ENCODE assay signal across 8 mouse cellular contexts in genomic region chr5:146424711-146425326, GRCm38 (mm10). TPM values are rescaled to one million over a fixed set of nuclear protein-coding genes. Genes with fewer than 3 reads are reported as not detected.
DNase-seq lines count a peak whose midpoint lies in the region; ATAC-seq lines count a peak whose summit lies in the region.
"Had no signal": no experiment of that assay in that cellular context is flagged by ENCODE, and none has a peak within 500 bp of the region (broad histone marks: within the 10 kb centered on the region; RNA-seq: fewer than 3 reads in every experiment).

No protein-coding gene starts in this region.

- H3K4me3 ChIP-seq in midbrain, embryonic 11.5 days (ENCODE audit: low read depth, low read length) = no peak overlapping the region
- H3K4me3 ChIP-seq in midbrain, embryonic 10.5 days = no peak overlapping the region
- H3K4me3 ChIP-seq in heart, embryonic 12.5 days = no peak overlapping the region
- no peak overlapping the region for H3K4me3 ChIP-seq in kidney, embryonic 16.5 days (ENCODE audit: low read length)
- H3K4me3 ChIP-seq: limb, embryonic 12.5 days had no signal

- no peak overlapping the region for H3K27ac ChIP-seq in midbrain, embryonic 11.5 days (ENCODE audit: low read depth, low read length)
- no peak overlapping the region for H3K27ac ChIP-seq in midbrain, embryonic 10.5 days (replicated peaks)
- H3K27ac ChIP-seq in heart, embryonic 12.5 days (ENCODE audit: poor library complexity, severe bottlenecking) = no peak overlapping the region
- no peak overlapping the region for H3K27ac ChIP-seq in kidney, embryonic 16.5 days (ENCODE audit: low read length)
- H3K27ac ChIP-seq: limb, embryonic 12.5 days had no signal

- WGBS in midbrain, embryonic 11.5 days = 86% methylated on average over 8 of the region's 8 CpGs
- 91% methylated on average over 8 of the region's 8 CpGs for whole genome bisulfite sequencing in midbrain, embryonic 10.5 days
- WGBS in heart, embryonic 12.5 days = 19% methylated on average over 8 of the region's 8 CpGs
- WGBS in kidney, embryonic 16.5 days = 73% methylated on average over 8 of the region's 8 CpGs

- no peaks in the 10 kb centered on the region for H3K9me3 ChIP-seq in midbrain, embryonic 11.5 days (ENCODE audit: control insufficient read depth, low read length)
- H3K9me3 ChIP-seq in midbrain, embryonic 10.5 days (replicated peaks) = no peaks in the 10 kb centered on the region
- no peaks in the 10 kb centered on the region for H3K9me3 ChIP-seq in heart, embryonic 12.5 days (replicated peaks)
- H3K9me3 ChIP-seq in kidney, embryonic 16.5 days (ENCODE audit: low read length) = no peaks in the 10 kb centered on the region
- H3K9me3 ChIP-seq: limb, embryonic 12.5 days had no signal

- H3K4me2 ChIP-seq in midbrain, embryonic 11.5 days = no peak overlapping the region
- H3K4me2 ChIP-seq in heart, embryonic 12.5 days = no peak overlapping the region
- no peak overlapping the region for H3K4me2 ChIP-seq in kidney, embryonic 16.5 days (replicated peaks; ENCODE audit: low read depth, low read length)
- H3K4me2 ChIP-seq: limb, embryonic 12.5 days had no signal

- no peak overlapping the region for H3K9ac ChIP-seq in midbrain, embryonic 11.5 days (ENCODE audit: low read length)
- no peak overlapping the region for H3K9ac ChIP-seq in heart, embryonic 12.5 days
- no peak overlapping the region for H3K9ac ChIP-seq in kidney, embryonic 16.5 days (replicated peaks; ENCODE audit: low read length)
- H3K9ac ChIP-seq: limb, embryonic 12.5 days had no signal

- no peak for ATAC-seq in midbrain, embryonic 11.5 days (ENCODE audit: low FRiP score)
- peak; percentile 78 for ATAC-seq in heart, embryonic 12.5 days (ENCODE audit: insufficient number of reproducible peaks, low FRiP score)
- ATAC-seq in kidney, embryonic 16.5 days (ENCODE audit: low FRiP score, low TSS enrichment) = no peak

- DNase-seq in midbrain, embryonic 11.5 days (ENCODE audit: low spot score, missing footprints) = peak; percentile 59
- no peak for DNase-seq in midbrain, embryonic 10.5 days (ENCODE audit: low spot score)
- DNase-seq in left cerebral cortex, adult 11 months (ENCODE audit: low spot score) = peak; percentile 46
- DNase-seq in right cerebral cortex, postnatal 14 days = peak; percentile 49
- no peak for DNase-seq in urinary bladder, adult 18-20 months (ENCODE audit: low spot score in 2 of 2)

- H3K4me1 ChIP-seq in midbrain, embryonic 11.5 days (ENCODE audit: control insufficient read depth, insufficient read depth, low read length) = no peaks in the 10 kb centered on the region
- H3K4me1 ChIP-seq in midbrain, embryonic 10.5 days = no peaks in the 10 kb centered on the region
- H3K4me1 ChIP-seq in heart, embryonic 12.5 days (replicated peaks) = peaks cover 16% of the 10 kb centered on the region
- no peaks in the 10 kb centered on the region for H3K4me1 ChIP-seq in kidney, embryonic 16.5 days (ENCODE audit: insufficient read depth, low read length)
- H3K4me1 ChIP-seq: limb, embryonic 12.5 days had no signal

- no peaks in the 10 kb centered on the region for H3K36me3 ChIP-seq in midbrain, embryonic 11.5 days (ENCODE audit: control insufficient read depth, insufficient read depth, low read length)
- H3K36me3 ChIP-seq in midbrain, embryonic 10.5 days = peaks cover 32% of the 10 kb centered on the region
- no peaks in the 10 kb centered on the region for H3K36me3 ChIP-seq in heart, embryonic 12.5 days
- no peaks in the 10 kb centered on the region for H3K36me3 ChIP-seq in kidney, embryonic 16.5 days (ENCODE audit: insufficient read depth, low read length)
- H3K36me3 ChIP-seq: limb, embryonic 12.5 days had no signal

- no peaks in the 10 kb centered on the region for H3K27me3 ChIP-seq in midbrain, embryonic 11.5 days (ENCODE audit: control insufficient read depth, insufficient read depth, low read length)
- H3K27me3 ChIP-seq in midbrain, embryonic 10.5 days (ENCODE audit: low read depth, poor library complexity, severe bottlenecking) = no peaks in the 10 kb centered on the region
- H3K27me3 ChIP-seq in heart, embryonic 12.5 days (replicated peaks) = peaks cover 77% of the 10 kb centered on the region
- no peaks in the 10 kb centered on the region for H3K27me3 ChIP-seq in kidney, embryonic 16.5 days (ENCODE audit: insufficient read depth, low read length)
- H3K27me3 ChIP-seq: limb, embryonic 12.5 days had no signal

RNA-seq across cellular contexts. Expression of gene Wasf3, which starts 40.0 kb away (rescaled TPM):
- 6.3 and 6.4 TPM in 2 replicates for polyA plus RNA-seq in midbrain, embryonic 11.5 days (2014; fragmentation: Nextera tagmentation; extraction: Ambion mirVana)
- 10.9 and 11.7 TPM in 2 replicates for polyA plus RNA-seq in midbrain, embryonic 10.5 days (2016; fragmentation: Nextera tagmentation; extraction: Ambion mirVana)
- polyA plus RNA-seq in heart, embryonic 12.5 days (2016; fragmentation: Nextera tagmentation; extraction: Ambion mirVana) = 0.31 and 0.32 TPM in 2 replicates
- polyA plus RNA-seq in kidney, embryonic 16.5 days (2015; fragmentation: Nextera tagmentation; extraction: Ambion mirVana) = 3.0 and 3.5 TPM in 2 replicates

RNA-seq across cellular contexts. Expression of gene Gm6408, which starts 56.9 kb away (rescaled TPM):
- polyA plus RNA-seq in midbrain, embryonic 11.5 days (2014; fragmentation: Nextera tagmentation; extraction: Ambion mirVana) = not detected in 2 replicates
- polyA plus RNA-seq in midbrain, embryonic 10.5 days (2016; fragmentation: Nextera tagmentation; extraction: Ambion mirVana) = not detected in 2 replicates
- polyA plus RNA-seq in heart, embryonic 12.5 days (2016; fragmentation: Nextera tagmentation; extraction: Ambion mirVana) = not detected in 2 replicates
- polyA plus RNA-seq in kidney, embryonic 16.5 days (2015; fragmentation: Nextera tagmentation; extraction: Ambion mirVana) = not detected in 2 replicates
- polyA plus RNA-seq: limb, embryonic 12.5 days had no signal

Comparison
In these comparisons a context has a peak if more than half of its experiments do, and no peak if none do; other contexts are left out.
1. DNase-seq: peak in midbrain, embryonic 11.5 days (single experiment), left cerebral cortex, adult 11 months (single experiment) and right cerebral cortex, postnatal 14 days (single experiment); none in midbrain, embryonic 10.5 days (single experiment) and urinary bladder, adult 18-20 months (0 of 2).